Mouse (Mus musculus) olfactory bulb, adult 2 months (tissue): ENCODE measurements around the gene Slc36a1.

ENCODE experiments used
- CTCF ChIP-seq: fragments of 200-500 bp; IDR thresholded peaks from 2 replicates; pipeline ENCODE4 v1.5.1; 2012; ENCODE audit warnings: low read depth, mild to moderate bottlenecking, low read length, moderate library complexity; ENCODE audit not compliant: insufficient read depth
- POLR2A ChIP-seq: fragments of 200-500 bp; IDR thresholded peaks from 2 replicates; pipeline ENCODE4 v1.6.1; 2012; ENCODE audit warnings: mild to moderate bottlenecking, low read depth, low read length, moderate library complexity; ENCODE audit not compliant: insufficient read depth

DNA sequence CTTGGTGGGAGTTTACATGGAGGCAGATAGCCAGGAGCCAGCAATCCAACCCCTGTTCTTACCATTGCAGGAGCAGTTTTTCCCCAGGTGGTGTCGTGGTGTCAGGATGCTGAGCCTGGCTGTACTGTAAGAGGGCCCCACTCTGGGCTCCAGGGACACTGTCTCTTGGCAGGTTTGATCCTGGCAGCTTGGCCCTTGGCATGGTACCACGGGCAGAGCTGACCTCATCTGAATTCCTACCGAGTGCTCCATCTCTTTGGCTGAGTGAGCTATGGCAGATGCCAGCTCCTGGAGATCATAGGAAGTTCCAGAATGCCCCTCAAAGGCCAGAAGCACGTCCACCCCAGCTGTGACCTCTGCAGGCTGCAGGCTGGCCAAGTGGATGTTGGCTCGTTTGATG, 57.9 kb downstream of the Slc36a1 start:
- TF ChIP-seq CTCF (no peak), POLR2A (no peak)
